Mouse (Mus musculus): Measurements from ENCODE around the gene Clip4.

- TF ChIP-seq CTCF (IDR thresholded peaks at IDR 0.05; ENCODE audit: low read depth) (no peak), EP300 (IDR thresholded peaks at IDR 0.05; ENCODE audit: low read depth) (no peak)
These were observed 93.9 kb downstream of the Clip4 start for GRCm38 (mm10) chr17:71862184-71862583.

All from liver, embryonic 14.5 days (tissue).